Mouse (Mus musculus): ENCODE measurements at regions not wholly inside any gene's neighbourhood (a gene's known extent, or its start where the extent isn't known, plus 50 kb on each side); places are given as distances from the start of the nearest gene placed in this dataset.

DNA sequence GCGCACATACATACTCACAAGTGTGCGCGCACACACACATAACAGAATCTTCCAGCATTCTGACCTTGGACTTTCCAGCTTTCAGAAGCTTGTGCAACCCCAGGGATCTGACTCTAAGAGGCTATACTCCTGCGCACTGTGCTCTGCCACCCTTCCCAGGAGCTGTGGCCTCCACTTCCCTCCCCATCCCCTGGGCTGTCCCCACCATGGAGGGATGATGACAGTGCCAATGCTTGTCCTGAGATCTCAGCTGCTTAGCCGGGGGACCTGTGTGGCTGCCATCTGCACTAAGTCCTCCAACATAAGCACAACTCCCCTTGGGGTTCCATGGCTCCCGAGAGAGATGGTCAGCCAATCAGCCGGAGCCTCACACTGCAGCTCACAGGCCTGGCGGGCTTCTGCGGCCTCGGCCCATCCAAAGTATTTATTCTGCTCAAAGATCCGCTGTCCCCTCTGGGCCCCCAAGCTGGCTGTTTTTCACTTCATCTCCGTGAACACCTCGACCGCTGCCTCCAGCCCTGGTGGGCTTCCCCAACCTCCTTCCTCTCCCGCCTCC, 412.3 kb downstream of the Ajap1 start:
- Histone ChIP-seq H3K27me3 (replicated peaks; ENCODE audit: control insufficient read depth, insufficient read depth, low read length) (no peaks in the 10 kb centered on the region), H3K4me2 (no peak overlapping the region), H3K36me3 (ENCODE audit: control insufficient read depth, insufficient read depth, low read length) (no peaks in the 10 kb centered on the region), H3K9ac (ENCODE audit: low read depth, low read length) (no peak overlapping the region), H3K4me3 (ENCODE audit: low read depth, low read length) (no peak overlapping the region), H3K27ac (ENCODE audit: low read depth, low read length) (no peak overlapping the region), H3K4me1 (replicated peaks; ENCODE audit: control insufficient read depth, insufficient read depth, low read length) (no peaks in the 10 kb centered on the region), H3K9me3 (ENCODE audit: control insufficient read depth, low read length) (no peaks in the 10 kb centered on the region)
- no peak for DNase-seq (ENCODE audit: low spot score)
- ATAC-seq (replicated peaks; ENCODE audit: low FRiP score), result no peak
- WGBS, result 70% methylated on average over 15 of the region's 15 CpGs

GRCm38 (mm10) chr4:153068484-153069033, 414.1 kb downstream of the Ajap1 start:
- ATAC-seq (replicated peaks; ENCODE audit: low FRiP score) (no peak), DNase-seq (ENCODE audit: low spot score) (no peak)
- 81% methylated on average over 12 of the region's 12 CpGs for WGBS
- H3K27me3 ChIP-seq (replicated peaks; ENCODE audit: control insufficient read depth, insufficient read depth, low read length), result no peaks in the 10 kb centered on the region
- H3K4me3 ChIP-seq (ENCODE audit: low read depth, low read length), result no peak overlapping the region
- no peak overlapping the region for H3K27ac ChIP-seq (ENCODE audit: low read depth, low read length)
- no peak overlapping the region for H3K4me2 ChIP-seq
- H3K9ac ChIP-seq (ENCODE audit: low read depth, low read length), result no peak overlapping the region
- H3K36me3 ChIP-seq (ENCODE audit: control insufficient read depth, insufficient read depth, low read length), result no peaks in the 10 kb centered on the region
- H3K4me1 ChIP-seq (replicated peaks; ENCODE audit: control insufficient read depth, insufficient read depth, low read length), result no peaks in the 10 kb centered on the region
- no peaks in the 10 kb centered on the region; the same call in 1 of the 2 replicates for H3K9me3 ChIP-seq (ENCODE audit: control insufficient read depth, low read length)

DNA sequence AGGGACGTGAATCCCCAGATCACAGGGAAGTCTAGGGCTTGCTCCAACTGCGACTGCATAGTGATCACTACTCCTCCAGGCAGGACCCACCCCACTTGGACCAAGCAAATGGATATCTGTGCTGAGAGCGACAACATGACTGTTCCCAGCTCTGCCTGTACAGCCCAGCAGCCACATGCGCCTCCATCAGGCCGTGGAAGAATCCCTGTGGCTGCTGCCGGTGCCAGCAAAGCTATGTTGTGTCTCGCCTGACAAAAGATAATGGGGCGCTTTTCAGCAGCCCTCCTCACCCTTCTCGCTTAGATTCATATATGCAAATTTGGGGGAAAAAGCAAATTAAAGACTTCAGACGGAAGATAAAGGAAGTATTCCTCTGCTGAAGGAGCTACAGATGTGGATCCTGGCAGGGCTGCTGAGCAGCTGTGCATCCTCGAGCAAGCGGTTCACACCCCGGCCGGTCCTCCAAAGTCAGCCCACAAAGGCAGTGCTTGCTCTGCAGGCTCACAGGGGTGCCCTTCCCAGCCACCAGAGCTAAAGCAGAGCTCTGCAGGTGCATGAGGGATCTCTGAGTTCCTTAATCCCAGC, 418.5 kb downstream of the Ajap1 start:
- no peak overlapping the region for H3K27ac ChIP-seq (ENCODE audit: low read depth, low read length)
- no peaks in the 10 kb centered on the region for H3K4me1 ChIP-seq (replicated peaks; ENCODE audit: control insufficient read depth, insufficient read depth, low read length)
- no peaks in the 10 kb centered on the region for H3K27me3 ChIP-seq (replicated peaks; ENCODE audit: control insufficient read depth, insufficient read depth, low read length)
- H3K36me3 ChIP-seq (ENCODE audit: control insufficient read depth, insufficient read depth, low read length), result no peaks in the 10 kb centered on the region
- no peak for ATAC-seq (replicated peaks; ENCODE audit: low FRiP score)
- no peak overlapping the region for H3K9ac ChIP-seq (ENCODE audit: low read depth, low read length)
- no peak for DNase-seq (ENCODE audit: low spot score)
- WGBS, result 71% methylated on average over 14 of the region's 14 CpGs
- H3K4me3 ChIP-seq (ENCODE audit: low read depth, low read length), result no peak overlapping the region
- no peak overlapping the region for H3K4me2 ChIP-seq
- H3K9me3 ChIP-seq (ENCODE audit: control insufficient read depth, low read length), result peaks cover 2% of the 10 kb centered on the region; the same call in 1 of the 2 replicates

- no peak for ATAC-seq (replicated peaks; ENCODE audit: low FRiP score)
- H3K27ac ChIP-seq (ENCODE audit: low read depth, low read length), result no peak overlapping the region
- no peak overlapping the region for H3K9ac ChIP-seq (ENCODE audit: low read depth, low read length)
- no peaks in the 10 kb centered on the region for H3K36me3 ChIP-seq (ENCODE audit: control insufficient read depth, insufficient read depth, low read length)
- no peak for DNase-seq (ENCODE audit: low spot score)
- no peak overlapping the region for H3K4me2 ChIP-seq
- H3K4me3 ChIP-seq (ENCODE audit: low read depth, low read length), result no peak overlapping the region
- no peaks in the 10 kb centered on the region for H3K4me1 ChIP-seq (replicated peaks; ENCODE audit: control insufficient read depth, insufficient read depth, low read length)
- H3K27me3 ChIP-seq (replicated peaks; ENCODE audit: control insufficient read depth, insufficient read depth, low read length), result no peaks in the 10 kb centered on the region
- 61% methylated on average over 9 of the region's 9 CpGs for WGBS
- H3K9me3 ChIP-seq (ENCODE audit: control insufficient read depth, low read length), result peaks cover 2% of the 10 kb centered on the region; the same call in 1 of the 2 replicates
Measured at GRCm38 (mm10) chr4:153063402-153063801, 419.2 kb downstream of the Ajap1 start.

DNA sequence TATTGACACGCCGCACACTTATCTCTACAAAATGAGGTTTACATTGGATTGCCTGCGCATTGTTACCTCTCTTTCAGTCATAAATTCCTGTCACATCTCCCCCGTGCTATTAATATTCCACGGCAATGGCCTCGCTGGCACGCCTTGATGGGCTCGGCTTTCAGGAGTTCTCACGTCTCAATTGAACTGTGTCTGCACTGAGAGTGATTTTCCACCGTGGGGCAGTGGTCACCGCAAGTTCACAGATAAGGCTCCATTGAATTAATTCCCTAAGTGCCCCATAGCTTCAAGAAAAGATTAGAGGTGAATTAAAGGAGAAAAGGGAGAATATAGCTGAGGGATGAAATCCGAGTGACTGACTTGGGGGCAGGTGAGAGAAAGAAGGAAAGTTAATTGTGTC, 424.5 kb downstream of the Ajap1 start:
- no peaks in the 10 kb centered on the region for H3K4me1 ChIP-seq (replicated peaks; ENCODE audit: control insufficient read depth, insufficient read depth, low read length)
- 83% methylated on average over 12 of the region's 12 CpGs for WGBS
- no peaks in the 10 kb centered on the region for H3K27me3 ChIP-seq (replicated peaks; ENCODE audit: control insufficient read depth, insufficient read depth, low read length)
- H3K9me3 ChIP-seq (ENCODE audit: control insufficient read depth, low read length), result peaks cover 5% of the 10 kb centered on the region
- no peak overlapping the region for H3K9ac ChIP-seq (ENCODE audit: low read depth, low read length)
- no peak for ATAC-seq (replicated peaks; ENCODE audit: low FRiP score)
- no peak overlapping the region for H3K4me3 ChIP-seq (ENCODE audit: low read depth, low read length)
- DNase-seq (ENCODE audit: low spot score), result no peak
- H3K4me2 ChIP-seq, result no peak overlapping the region
- H3K27ac ChIP-seq (ENCODE audit: low read depth, low read length), result no peak overlapping the region
- no peaks in the 10 kb centered on the region for H3K36me3 ChIP-seq (ENCODE audit: control insufficient read depth, insufficient read depth, low read length)

DNA sequence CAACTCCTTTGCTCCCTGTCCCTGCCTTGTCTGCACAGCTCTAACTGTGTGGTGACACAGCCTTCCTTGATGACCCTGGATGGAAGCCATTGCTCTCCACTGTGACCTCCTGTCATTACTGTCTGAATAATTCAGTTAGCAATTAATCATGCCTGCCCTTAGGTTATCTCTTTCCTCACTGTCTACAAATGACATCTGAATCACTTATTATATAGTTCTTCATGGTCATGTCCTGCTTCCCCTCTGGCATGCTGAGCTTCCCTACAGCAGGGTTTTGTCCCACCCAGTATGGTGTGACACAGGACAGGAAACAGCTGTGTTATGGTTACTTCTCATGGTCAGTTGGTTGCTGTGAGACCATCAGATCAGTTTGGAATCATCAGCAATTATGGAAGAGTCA, 458.9 kb downstream of the Ajap1 start:
- H3K27ac ChIP-seq (ENCODE audit: low read depth, low read length), result no peak overlapping the region
- H3K9ac ChIP-seq (ENCODE audit: low read depth, low read length), result no peak overlapping the region
- DNase-seq (ENCODE audit: low spot score), result no peak
- no peak overlapping the region for H3K4me3 ChIP-seq (ENCODE audit: low read depth, low read length)
- no peak overlapping the region for H3K4me2 ChIP-seq
- no peaks in the 10 kb centered on the region for H3K36me3 ChIP-seq (ENCODE audit: control insufficient read depth, insufficient read depth, low read length)
- no peaks in the 10 kb centered on the region for H3K9me3 ChIP-seq (ENCODE audit: control insufficient read depth, low read length)
- no peak for ATAC-seq (replicated peaks; ENCODE audit: low FRiP score)
- H3K27me3 ChIP-seq (replicated peaks; ENCODE audit: control insufficient read depth, insufficient read depth, low read length), result no peaks in the 10 kb centered on the region
- H3K4me1 ChIP-seq (replicated peaks; ENCODE audit: control insufficient read depth, insufficient read depth, low read length), result no peaks in the 10 kb centered on the region

DNA sequence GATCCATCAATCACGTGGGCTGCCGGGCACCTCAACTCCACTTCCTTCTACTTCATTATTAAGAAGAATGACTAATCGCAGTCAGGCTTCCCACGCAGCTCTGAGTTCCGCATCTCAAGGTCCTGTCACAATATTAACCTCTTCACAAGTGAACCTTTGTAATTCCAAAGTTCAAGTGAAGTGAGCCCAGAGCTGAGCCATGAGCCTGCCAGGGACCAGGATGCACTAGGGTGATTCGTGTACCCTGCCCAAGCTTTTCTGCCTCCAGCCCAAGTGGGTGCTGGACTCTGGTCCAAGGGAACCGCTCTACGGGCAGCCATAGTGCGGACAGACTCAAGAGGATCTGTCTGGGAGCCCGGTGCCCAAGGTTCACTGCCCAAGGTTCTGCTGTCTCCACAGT, 463.4 kb downstream of the Ajap1 start:
- Histone ChIP-seq H3K9me3 (ENCODE audit: control insufficient read depth, low read length) (no peaks in the 10 kb centered on the region), H3K9ac (ENCODE audit: low read depth, low read length) (no peak overlapping the region), H3K27me3 (replicated peaks; ENCODE audit: control insufficient read depth, insufficient read depth, low read length) (no peaks in the 10 kb centered on the region), H3K4me1 (replicated peaks; ENCODE audit: control insufficient read depth, insufficient read depth, low read length) (no peaks in the 10 kb centered on the region), H3K36me3 (ENCODE audit: control insufficient read depth, insufficient read depth, low read length) (no peaks in the 10 kb centered on the region), H3K4me2 (no peak overlapping the region), H3K4me3 (ENCODE audit: low read depth, low read length) (no peak overlapping the region), H3K27ac (ENCODE audit: low read depth, low read length) (no peak overlapping the region)
- DNase-seq (ENCODE audit: low spot score) (no peak), ATAC-seq (replicated peaks; ENCODE audit: low FRiP score) (no peak)
- 80% methylated on average over 10 of the region's 10 CpGs for WGBS

DNA sequence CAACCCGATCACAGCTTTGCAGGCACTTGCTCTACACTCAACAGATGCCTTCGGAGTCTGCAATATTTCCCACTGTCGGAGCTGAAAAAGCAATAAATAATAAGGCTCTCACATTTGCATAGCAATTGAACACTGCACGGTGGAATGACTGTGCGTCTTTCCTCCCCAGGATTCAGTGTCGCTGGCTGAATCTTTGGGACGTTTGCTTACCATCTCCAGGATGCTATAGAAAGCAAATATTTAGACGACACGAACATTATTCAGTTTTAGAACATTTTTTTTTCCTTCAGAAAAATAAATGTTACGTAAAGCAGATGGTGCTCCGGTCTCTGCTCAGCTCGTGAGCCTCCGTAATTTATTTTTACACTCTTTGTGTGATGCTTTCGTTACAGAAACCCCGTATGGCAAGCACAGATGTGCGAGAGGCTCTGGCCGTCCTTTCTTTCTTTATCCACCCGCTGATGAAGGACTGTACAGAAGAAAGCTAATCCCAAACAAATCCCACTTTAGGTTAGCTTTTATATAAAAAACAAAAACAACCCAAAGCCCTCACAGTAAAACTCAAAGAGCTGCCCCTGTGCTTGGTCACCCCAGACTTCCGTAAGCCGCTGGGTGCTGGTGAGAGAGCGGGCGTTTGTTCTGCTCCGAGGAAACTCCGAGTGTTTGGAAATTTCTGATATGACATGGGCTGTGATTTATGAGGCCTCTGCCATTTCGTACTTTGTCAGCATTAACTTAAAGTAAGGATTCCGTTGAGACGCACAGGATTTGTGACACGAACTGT, 464.3 kb downstream of the Ajap1 start:
- Histone ChIP-seq H3K27ac (ENCODE audit: low read depth, low read length) (no peak overlapping the region), H3K4me1 (replicated peaks; ENCODE audit: control insufficient read depth, insufficient read depth, low read length) (no peaks in the 10 kb centered on the region), H3K9me3 (ENCODE audit: control insufficient read depth, low read length) (no peaks in the 10 kb centered on the region), H3K4me2 (no peak overlapping the region), H3K27me3 (replicated peaks; ENCODE audit: control insufficient read depth, insufficient read depth, low read length) (no peaks in the 10 kb centered on the region), H3K9ac (ENCODE audit: low read depth, low read length) (no peak overlapping the region), H3K4me3 (ENCODE audit: low read depth, low read length) (no peak overlapping the region), H3K36me3 (ENCODE audit: control insufficient read depth, insufficient read depth, low read length) (no peaks in the 10 kb centered on the region)
- DNase-seq (ENCODE audit: low spot score), result no peak
- WGBS, result 78% methylated on average over 28 of the region's 28 CpGs
- ATAC-seq (replicated peaks; ENCODE audit: low FRiP score), result no peak

DNA sequence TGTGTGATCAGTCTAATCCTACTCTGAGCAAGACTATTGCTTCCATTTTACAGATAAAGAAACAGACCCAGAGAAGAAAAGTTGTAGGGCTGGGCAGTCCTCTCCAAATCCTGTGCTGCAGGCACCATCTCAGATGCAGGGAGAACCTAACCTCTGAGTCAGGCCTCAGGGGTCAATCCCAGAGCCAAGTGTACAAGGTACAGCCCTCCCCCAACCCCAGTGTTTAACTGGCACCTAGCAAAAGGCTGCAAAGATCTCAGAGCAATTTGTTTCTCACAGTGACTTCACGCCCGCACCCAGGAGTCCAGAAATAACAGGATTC, 464.8 kb downstream of the Ajap1 start:
- 89% methylated on average over 2 of the region's 2 CpGs for WGBS

More for the DNA sequence above, 464.8 kb downstream of the Ajap1 start:
- Histone ChIP-seq H3K9me3 (ENCODE audit: control insufficient read depth, low read length) (no peaks in the 10 kb centered on the region), H3K9ac (ENCODE audit: low read depth, low read length) (no peak overlapping the region), H3K4me3 (ENCODE audit: low read depth, low read length) (no peak overlapping the region), H3K4me2 (no peak overlapping the region), H3K27me3 (replicated peaks; ENCODE audit: control insufficient read depth, insufficient read depth, low read length) (no peaks in the 10 kb centered on the region), H3K36me3 (ENCODE audit: control insufficient read depth, insufficient read depth, low read length) (no peaks in the 10 kb centered on the region), H3K4me1 (replicated peaks; ENCODE audit: control insufficient read depth, insufficient read depth, low read length) (no peaks in the 10 kb centered on the region), H3K27ac (ENCODE audit: low read depth, low read length) (no peak overlapping the region)
- ATAC-seq (replicated peaks; ENCODE audit: low FRiP score) (no peak), DNase-seq (ENCODE audit: low spot score) (no peak)
